Mouse (Mus musculus): ENCODE results near the gene Immt. TPM values are rescaled to one million over a fixed set of nuclear protein-coding genes. Genes with fewer than 3 reads are reported as not detected.
A peak's percentile ranks its signal among the peaks of the same experiment; 100 is the strongest.
"Not testable (repeated sequence)": the region's sequence is repeated elsewhere in the genome, so short reads cannot be mapped to it uniquely, and the experiment has no call there.

Immt gene
- polyA plus RNA-seq, 1 experiment from 2014 or later, result 165 TPM

DNA sequence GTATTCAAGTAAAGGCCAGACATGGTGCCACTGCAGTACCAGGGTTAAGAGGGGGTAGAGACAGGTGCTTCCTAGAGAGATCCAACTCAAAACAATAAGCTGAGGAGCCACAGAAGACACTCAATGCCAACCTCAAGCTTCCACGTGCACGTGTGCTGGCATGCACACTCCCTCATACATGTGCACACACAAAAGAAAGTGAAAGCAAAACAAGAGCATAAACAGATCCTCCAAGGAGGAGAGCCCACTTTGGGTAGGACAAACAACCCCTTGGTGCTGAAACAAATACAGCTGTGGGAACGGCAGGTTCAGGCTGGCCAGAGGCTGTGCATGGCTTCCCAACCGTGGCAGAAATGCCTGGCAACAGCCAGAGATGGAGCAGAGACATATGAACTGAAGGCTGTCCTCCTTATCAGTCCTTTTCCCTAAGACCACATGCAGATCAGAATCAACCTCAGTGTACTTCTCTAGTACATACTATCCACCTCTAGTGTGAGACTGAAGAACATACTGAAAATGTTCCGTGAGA lies 11.3 kb upstream of the Immt start:
- no peak for ATAC-seq (ENCODE audit: low FRiP score)
- Histone ChIP-seq H3K27me3 (no peaks in the 10 kb centered on the region), H3K4me3 (no peak overlapping the region), H3K4me1 (replicated peaks) (peaks cover 15% of the 10 kb centered on the region), H3K27ac (no peak overlapping the region), H3K36me3 (peaks cover 38% of the 10 kb centered on the region), H3K9me3 (no peaks in the 10 kb centered on the region), H3K4me2 (no peak overlapping the region), H3K9ac (no peak overlapping the region)
- 86% methylated on average over 5 of the region's 5 CpGs for WGBS

DNA sequence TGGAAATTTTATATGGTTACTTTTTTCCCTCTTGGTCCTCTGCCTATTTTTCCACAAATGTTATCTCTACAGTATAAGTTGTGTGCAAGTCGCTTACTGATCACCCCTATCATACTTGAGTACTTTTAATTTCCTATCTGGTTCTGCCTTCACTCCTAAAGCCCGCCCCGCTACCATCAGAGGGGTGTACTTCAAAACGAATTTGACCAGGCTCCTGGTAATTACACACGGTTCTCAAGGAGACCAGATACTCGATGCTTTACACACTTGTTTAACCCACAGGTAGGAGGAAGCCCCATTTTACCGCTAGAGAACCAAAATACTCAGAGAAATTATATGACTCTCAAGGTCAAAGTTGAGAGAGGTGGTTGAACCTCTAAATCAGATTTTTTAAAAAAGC lies 8.0 kb upstream of the Immt start:
- 2% methylated on average over 7 of the region's 7 CpGs for WGBS

DNA sequence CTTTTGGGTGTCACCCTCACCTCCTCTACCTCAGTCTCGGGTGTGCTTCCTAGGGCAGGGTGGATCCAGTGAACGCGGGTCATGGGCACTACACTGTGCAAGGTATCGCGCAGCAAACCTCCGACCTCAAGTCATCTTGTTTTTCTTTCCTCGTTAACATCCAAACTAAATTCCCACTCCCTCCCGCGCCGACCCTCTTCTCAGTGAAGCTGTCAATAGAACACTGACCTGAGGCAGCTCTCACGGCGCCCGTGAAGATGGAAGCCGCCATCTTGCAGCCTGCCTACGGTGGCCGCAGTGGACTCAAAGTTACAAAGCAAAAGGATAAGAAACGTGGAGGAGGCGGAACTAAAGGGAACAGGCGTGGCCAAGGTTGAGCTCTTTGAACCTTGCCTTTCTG lies 7.6 kb upstream of the Immt start:
- Histone ChIP-seq H3K36me3 (peaks cover 2% of the 10 kb centered on the region), H3K27ac (peak overlapping the region; percentile 61), H3K4me3 (peak overlapping the region; percentile 58), H3K4me2 (peak overlapping the region; percentile 67), H3K9me3 (no peaks in the 10 kb centered on the region), H3K27me3 (0 out of 2 replicates have a peak, but pooled peaks cover 3% of the 10 kb centered on the region), H3K4me1 (replicated peaks) (peaks cover 15% of the 10 kb centered on the region), H3K9ac (peak overlapping the region; percentile 67)
- peak; percentile 91 for ATAC-seq (ENCODE audit: low FRiP score)
- under 1% methylated on average over 19 of the region's 19 CpGs for WGBS

More for the DNA sequence above, 8.0 kb upstream of the Immt start:
- H3K27ac ChIP-seq, result peak overlapping the region; percentile 61
- H3K9ac ChIP-seq, result peak overlapping the region; percentile 67
- peaks cover 15% of the 10 kb centered on the region for H3K4me1 ChIP-seq (replicated peaks)
- H3K27me3 ChIP-seq, result 0 out of 2 replicates have a peak, but pooled peaks cover 3% of the 10 kb centered on the region
- peak; percentile 45 for ATAC-seq (ENCODE audit: low FRiP score)
- H3K36me3 ChIP-seq, result peaks cover 6% of the 10 kb centered on the region
- H3K4me3 ChIP-seq, result peak overlapping the region; percentile 58
- no peaks in the 10 kb centered on the region for H3K9me3 ChIP-seq
- H3K4me2 ChIP-seq, result peak overlapping the region; percentile 67

DNA sequence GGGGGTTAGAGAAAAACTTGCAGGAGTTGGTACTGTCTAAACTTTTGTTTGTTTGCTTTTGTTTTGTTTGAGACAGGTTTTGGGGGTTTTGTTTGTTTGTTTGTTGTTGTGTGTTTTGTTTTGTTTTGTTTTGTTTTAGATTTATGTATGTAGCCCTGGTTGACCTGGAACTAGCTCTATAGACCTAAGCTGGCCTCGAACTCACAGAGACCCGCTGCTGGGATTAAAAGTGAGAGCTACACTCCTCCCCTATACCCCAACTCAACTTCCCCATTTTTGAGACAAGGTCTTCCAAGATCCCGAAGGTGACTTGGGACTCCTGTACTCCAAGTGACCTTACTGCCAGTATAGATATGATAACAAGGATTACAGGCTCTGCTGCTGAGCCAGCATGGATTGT lies 7.2 kb upstream of the Immt start:
- no peaks in the 10 kb centered on the region for H3K36me3 ChIP-seq
- H3K9me3 ChIP-seq, result no peaks in the 10 kb centered on the region
- H3K4me1 ChIP-seq (replicated peaks), result peaks cover 15% of the 10 kb centered on the region
- H3K27me3 ChIP-seq, result 0 out of 2 replicates have a peak, but pooled peaks cover 3% of the 10 kb centered on the region
- H3K27ac ChIP-seq, result no peak overlapping the region
- H3K4me3 ChIP-seq, result peak overlapping the region; percentile 58
- peak; percentile 42 for ATAC-seq (ENCODE audit: low FRiP score)
- peak overlapping the region; percentile 67; the same call in 1 of the 2 replicates for H3K9ac ChIP-seq
- H3K4me2 ChIP-seq, result peak overlapping the region; percentile 67
- WGBS, result 42% methylated on average over 3 of the region's 3 CpGs

GRCm38 (mm10) chr6:71826869-71827268 lies 4.3 kb upstream of the Immt start, which contains the start of gene Mrpl35:
Gene Mrpl35, minus strand, starts transcription at chr6:71826969.
- H3K36me3 ChIP-seq, result no peaks in the 10 kb centered on the region
- H3K4me3 ChIP-seq, result no peak within 1 kb of the TSS
- no peak within 1 kb of the TSS for H3K9ac ChIP-seq
- 0 out of 2 replicates have a peak, but pooled peaks cover 3% of the 10 kb centered on the region for H3K27me3 ChIP-seq
- no peak within 1 kb of the TSS for H3K27ac ChIP-seq
- no peak for ATAC-seq (ENCODE audit: low FRiP score)
- H3K9me3 ChIP-seq, result no peaks in the 10 kb centered on the region
- peaks cover 14% of the 10 kb centered on the region for H3K4me1 ChIP-seq (replicated peaks)
- H3K4me2 ChIP-seq, result no peak within 1 kb of the TSS
- 48% methylated on average over 1 of the region's 1 CpGs for whole genome bisulfite sequencing

- no peak overlapping the region for H3K4me3 ChIP-seq
- ATAC-seq (ENCODE audit: low FRiP score), result no peak
- 92% methylated on average over 9 of the region's 9 CpGs for WGBS
- no peak overlapping the region for H3K27ac ChIP-seq
- peaks cover 9% of the 10 kb centered on the region for H3K36me3 ChIP-seq
- peaks cover 14% of the 10 kb centered on the region for H3K4me1 ChIP-seq (replicated peaks)
- H3K27me3 ChIP-seq, result 0 out of 2 replicates have a peak, but pooled peaks cover 3% of the 10 kb centered on the region
- H3K9ac ChIP-seq, result no peak overlapping the region
- H3K9me3 ChIP-seq, result no peaks in the 10 kb centered on the region
- no peak overlapping the region for H3K4me2 ChIP-seq
Measured at GRCm38 (mm10) chr6:71829768-71830167, 1.4 kb upstream of the Immt start.

DNA sequence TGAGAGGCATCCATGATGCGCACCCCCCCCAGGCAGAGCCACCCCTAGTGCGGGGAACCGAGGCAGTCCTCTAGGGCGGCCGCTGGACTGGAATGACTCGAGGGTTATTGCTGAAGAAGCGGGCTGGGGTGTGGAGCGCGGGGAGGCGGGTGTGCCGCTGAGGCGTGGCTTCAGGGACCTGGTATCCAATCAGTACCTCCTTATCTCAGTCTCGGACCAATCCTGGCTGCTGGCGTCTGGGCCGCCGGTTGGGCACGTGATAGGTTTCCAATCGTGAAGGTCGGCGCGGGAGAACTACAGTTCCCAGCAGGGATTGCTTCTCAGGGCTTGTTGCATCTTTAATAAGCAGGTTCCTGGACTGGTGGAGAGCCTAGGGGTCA lies 440 bp downstream of the Immt start:
- Histone ChIP-seq H3K36me3 (peaks cover 25% of the 10 kb centered on the region), H3K4me1 (replicated peaks) (peaks cover 14% of the 10 kb centered on the region), H3K4me3 (peak overlapping the region; percentile 95), H3K9ac (peak overlapping the region; percentile 90), H3K4me2 (peak overlapping the region; percentile 71), H3K9me3 (no peaks in the 10 kb centered on the region), H3K27ac (peak overlapping the region; percentile 94), H3K27me3 (no peaks in the 10 kb centered on the region)
- peak; percentile 99 for ATAC-seq (ENCODE audit: low FRiP score)
- under 1% methylated on average over 21 of the region's 21 CpGs for WGBS

DNA sequence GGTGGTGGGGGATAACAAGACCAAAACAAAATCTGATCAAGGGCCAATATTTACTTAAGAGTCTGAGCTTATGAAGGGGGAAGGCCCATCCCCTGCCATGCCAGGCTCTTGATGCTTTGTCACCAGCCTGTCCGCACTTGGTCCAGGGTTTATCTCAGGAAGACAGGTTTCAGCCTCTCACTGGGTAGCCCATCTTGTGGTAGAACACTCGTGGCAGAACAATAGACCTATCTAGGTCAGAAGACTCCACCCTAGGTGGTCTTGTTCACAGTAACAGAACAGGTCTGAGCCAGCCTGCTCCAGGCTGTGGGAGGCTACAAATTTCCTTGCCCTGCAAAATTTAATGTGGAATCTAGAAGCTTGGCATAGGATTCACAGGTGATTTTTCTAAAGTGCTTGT lies 5.7 kb downstream of the Immt start:
- Histone ChIP-seq H3K27me3 (no peaks in the 10 kb centered on the region), H3K4me1 (replicated peaks) (peaks cover 14% of the 10 kb centered on the region), H3K9me3 (no peaks in the 10 kb centered on the region), H3K4me3 (no peak overlapping the region), H3K4me2 (no peak overlapping the region), H3K36me3 (peaks cover 26% of the 10 kb centered on the region), H3K27ac (no peak overlapping the region), H3K9ac (no peak overlapping the region)
- ATAC-seq (ENCODE audit: low FRiP score), result no peak
- WGBS, result 78% methylated on average over 2 of the region's 2 CpGs

- Histone ChIP-seq H3K4me2 (no peak overlapping the region), H3K36me3 (peaks cover 16% of the 10 kb centered on the region), H3K9ac (no peak overlapping the region), H3K4me1 (replicated peaks) (no peaks in the 10 kb centered on the region), H3K27me3 (no peaks in the 10 kb centered on the region), H3K27ac (no peak overlapping the region), H3K9me3 (no peaks in the 10 kb centered on the region), H3K4me3 (no peak overlapping the region)
- ATAC-seq (ENCODE audit: low FRiP score), result no peak
Measured at GRCm38 (mm10) chr6:71839815-71840214, 8.7 kb downstream of the Immt start.

- Histone ChIP-seq H3K4me2 (no peak overlapping the region), H3K27ac (no peak overlapping the region)
- WGBS, result 92% methylated on average over 1 of the region's 1 CpGs
Measured at GRCm38 (mm10) chr6:71840597-71841290, 9.6 kb downstream of the Immt start.

DNA sequence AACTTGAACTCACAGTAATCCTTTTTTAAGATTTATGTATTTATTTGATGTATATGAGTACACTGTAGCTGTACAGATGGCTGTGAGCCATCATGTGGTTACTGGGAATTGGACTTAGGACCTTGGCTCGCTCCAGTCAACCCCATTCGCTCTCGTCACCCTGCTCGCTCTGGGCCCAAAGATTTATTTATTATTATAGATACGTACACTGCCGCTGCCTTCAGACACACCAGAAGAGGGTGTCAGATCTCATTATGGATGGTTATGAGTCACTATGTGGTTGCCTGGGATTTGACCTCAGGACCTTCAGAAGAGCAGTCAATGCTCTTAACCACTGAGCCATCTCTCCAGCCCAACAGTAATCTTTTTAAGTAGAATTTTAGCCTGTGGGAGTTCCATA lies 15.8 kb downstream of the Immt start:
- H3K36me3 ChIP-seq, result peaks cover 35% of the 10 kb centered on the region
- 96% methylated on average over 6 of the region's 6 CpGs for WGBS
- not testable (repeated sequence) for ATAC-seq (ENCODE audit: low FRiP score); H3K4me1 ChIP-seq (replicated peaks); H3K9ac ChIP-seq; H3K27ac ChIP-seq; H3K4me2 ChIP-seq; H3K27me3 ChIP-seq; H3K9me3 ChIP-seq; H3K4me3 ChIP-seq

More at GRCm38 (mm10) chr6:71840597-71841290, 9.6 kb downstream of the Immt start:
- H3K4me1 ChIP-seq (replicated peaks), result no peaks in the 10 kb centered on the region
- ATAC-seq (ENCODE audit: low FRiP score), result no peak
- no peaks in the 10 kb centered on the region for H3K9me3 ChIP-seq
- no peaks in the 10 kb centered on the region for H3K27me3 ChIP-seq
- peaks cover 12% of the 10 kb centered on the region for H3K36me3 ChIP-seq
- no peak overlapping the region for H3K9ac ChIP-seq
- no peak overlapping the region for H3K4me3 ChIP-seq

GRCm38 (mm10) chr6:71867751-71868150 lies 36.6 kb downstream of the Immt start:
- no peak overlapping the region for H3K4me3 ChIP-seq
- H3K9ac ChIP-seq, result no peak overlapping the region
- no peaks in the 10 kb centered on the region for H3K9me3 ChIP-seq
- H3K27me3 ChIP-seq, result no peaks in the 10 kb centered on the region
- no peak overlapping the region for H3K27ac ChIP-seq
- no peak for ATAC-seq (ENCODE audit: low FRiP score)
- no peak overlapping the region for H3K4me2 ChIP-seq
- H3K4me1 ChIP-seq (replicated peaks), result no peaks in the 10 kb centered on the region
- H3K36me3 ChIP-seq, result peaks cover 83% of the 10 kb centered on the region
- WGBS, result 98% methylated on average over 2 of the region's 2 CpGs

- no peak overlapping the region for H3K4me3 ChIP-seq
- H3K27ac ChIP-seq, result no peak overlapping the region
- no peaks in the 10 kb centered on the region for H3K4me1 ChIP-seq (replicated peaks)
- peaks cover 81% of the 10 kb centered on the region for H3K36me3 ChIP-seq
- H3K27me3 ChIP-seq, result no peaks in the 10 kb centered on the region
- H3K9me3 ChIP-seq, result no peaks in the 10 kb centered on the region
- H3K9ac ChIP-seq, result no peak overlapping the region
- 98% methylated on average over 1 of the region's 1 CpGs for WGBS
- no peak overlapping the region for H3K4me2 ChIP-seq
- no peak for ATAC-seq (ENCODE audit: low FRiP score)
Measured at GRCm38 (mm10) chr6:71868809-71869208, 37.7 kb downstream of the Immt start.

Measured in hindbrain, embryonic 13.5 days (tissue).